Mouse (Mus musculus) heart, adult 2 months (tissue): ENCODE results near the gene Bmp6. TPM values are rescaled to one million over a fixed set of nuclear protein-coding genes. Genes with fewer than 3 reads are reported as not detected.

Source experiments
- DNase-seq, 2 experiments: peaks; one replicate each; pipeline ENCODE4 v3.0.0; 2021
- H3K27ac ChIP-seq: fragments of 200-600 bp; 2 replicates; pipeline ENCODE4 v1.8.1; 2022
- H3K27me3 ChIP-seq: fragments of 200-500 bp; 2 replicates; pipeline ENCODE4 v1.6.1; 2012; ENCODE audit warnings: mild to moderate bottlenecking, low read length, inconsistent platforms, mixed read lengths; ENCODE audit not compliant: control insufficient read depth, insufficient read depth
- H3K36me3 ChIP-seq: fragments of 200-500 bp; 2 replicates; pipeline ENCODE4 v1.6.1; 2012; ENCODE audit warnings: low read length, inconsistent platforms; ENCODE audit not compliant: control insufficient read depth, insufficient read depth
- H3K4me1 ChIP-seq: fragments of 200-500 bp; 2 replicates; pipeline ENCODE4 v1.6.1; 2011; ENCODE audit warnings: low read length; ENCODE audit not compliant: control insufficient read depth, insufficient read depth
- H3K4me3 ChIP-seq: fragments of 200-600 bp; 2 replicates; pipeline ENCODE4 v1.8.1; 2022
- H3K79me2 ChIP-seq: fragments of 200-500 bp; replicated peaks from 2 replicates; pipeline ENCODE4 v1.6.1; 2012; ENCODE audit warnings: mild to moderate bottlenecking, inconsistent platforms, low read length, moderate library complexity, mixed read lengths; ENCODE audit not compliant: control insufficient read depth, insufficient read depth
- H3K9ac ChIP-seq: fragments of 200-500 bp; 2 replicates; pipeline ENCODE4 v1.6.1; 2012; ENCODE audit warnings: low read depth, mild to moderate bottlenecking, control low read depth, inconsistent platforms, low read length, mixed read lengths
- CTCF ChIP-seq: fragments of 200-600 bp; IDR thresholded peaks from 2 replicates; pipeline ENCODE4 v1.8.1; 2022; ENCODE audit warnings: antibody characterized with exemption, mild to moderate bottlenecking, moderate library complexity
- EP300 ChIP-seq: fragments of 200-500 bp; IDR thresholded peaks from 2 replicates; pipeline ENCODE4 v1.6.1; 2011; ENCODE audit warnings: low read depth, low read length, control low read depth; ENCODE audit not compliant: insufficient read depth
- POLR2A ChIP-seq: fragments of 200-500 bp; IDR thresholded peaks from 2 replicates; pipeline ENCODE4 v1.6.1; 2011; ENCODE audit warnings: mild to moderate bottlenecking, low read depth, low read length, control low read depth; ENCODE audit not compliant: insufficient read depth
- WGBS: fragments of 180-500 bp; shearing (Covaris S2); methylation state at CpG from one replicate; pipeline ENCODE4 v1.1.7; 2018; 5-methylcytosine and 5-hydroxymethylcytosine counted together
- intact Hi-C: fragments of 180-260 bp; cut with DNase I; formaldehyde crosslinking; loops from one replicate; pipeline ENCODE4 v1.15.1; 2025
- polyA plus RNA-seq: library from polyadenylated mRNA; depleted of rRNA; stranded (reverse); fragments of >200 nt; gene quantifications from 2 replicates; pipeline ENCODE4 v1.2.3, GENCODE M21; 2012
- total RNA-seq, 2 experiments: library from RNA; stranded (reverse); gene quantifications; 2 replicates each; pipeline ENCODE4 v1.2.3; 2021

Bmp6 gene
- total and polyA plus RNA-seq, 3 experiments = 19.3 to 28.8 (median 23.0) TPM

- Histone ChIP-seq H3K79me2 (no peaks in the 10 kb centered on the region), H3K27ac (no peak overlapping the region), H3K4me3 (no peak overlapping the region), H3K36me3 (no peaks in the 10 kb centered on the region), H3K4me1 (no peaks in the 10 kb centered on the region; the same call in 1 of the 2 replicates), H3K9ac (no peak overlapping the region), H3K27me3 (no peaks in the 10 kb centered on the region)
- 90% methylated on average over 6 of the region's 6 CpGs for WGBS
- intact Hi-C loops = no loop called here
- TF ChIP-seq POLR2A (no peak), EP300 (no peak), CTCF (no peak)
- DNase-seq = no peak
These were observed 128.6 kb downstream of the Bmp6 start for GRCm38 (mm10) chr13:38473497-38473896.

DNA sequence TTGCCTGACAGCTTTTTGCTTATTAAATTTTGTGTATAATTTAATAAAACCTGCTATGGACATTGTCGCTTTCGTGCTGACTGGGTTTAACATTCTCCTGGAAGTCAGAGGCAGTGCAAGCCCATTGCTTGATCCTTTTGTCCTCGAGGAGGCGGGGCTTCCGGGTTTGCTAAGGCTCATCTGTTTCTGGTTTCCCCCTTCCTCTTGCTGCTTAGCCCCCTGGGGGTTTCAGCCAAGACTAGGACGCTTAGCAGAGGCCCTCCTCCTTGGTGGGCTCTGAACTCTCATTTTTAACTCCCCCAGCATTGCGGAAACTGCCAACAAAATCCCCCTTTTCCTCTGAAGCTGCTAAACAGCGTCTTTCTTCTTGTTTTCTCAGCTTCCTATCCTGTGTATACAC, 132.0 kb downstream of the Bmp6 start:
- no peaks in the 10 kb centered on the region for H3K27me3 ChIP-seq
- no peak overlapping the region for H3K9ac ChIP-seq
- H3K4me3 ChIP-seq = no peak overlapping the region
- H3K36me3 ChIP-seq = no peaks in the 10 kb centered on the region
- intact Hi-C loops = no loop called here
- H3K79me2 ChIP-seq = no peaks in the 10 kb centered on the region
- no peak overlapping the region for H3K27ac ChIP-seq
- WGBS = 48% methylated on average over 8 of the region's 8 CpGs
- TF ChIP-seq POLR2A (no peak), EP300 (no peak), CTCF (no peak)
- DNase-seq = no peak
- peaks cover 3% of the 10 kb centered on the region for H3K4me1 ChIP-seq

GRCm38 (mm10) chr13:38481021-38481420, 136.1 kb downstream of the Bmp6 start:
- peaks cover 3% of the 10 kb centered on the region; the same call in 1 of the 2 replicates for H3K4me1 ChIP-seq
- no peaks in the 10 kb centered on the region for H3K27me3 ChIP-seq
- H3K9ac ChIP-seq = no peak overlapping the region
- H3K27ac ChIP-seq = no peak overlapping the region
- H3K36me3 ChIP-seq = no peaks in the 10 kb centered on the region
- no peak for TF ChIP-seq EP300
- TF ChIP-seq CTCF = no peak
- TF ChIP-seq POLR2A = no peak
- H3K4me3 ChIP-seq = no peak overlapping the region
- no peak for DNase-seq
- intact Hi-C loops = no loop called here
- H3K79me2 ChIP-seq = no peaks in the 10 kb centered on the region
- WGBS = 31% methylated on average over 7 of the region's 7 CpGs

GRCm38 (mm10) chr13:38484701-38485100, 139.8 kb downstream of the Bmp6 start:
- no peak for TF ChIP-seq CTCF
- TF ChIP-seq EP300 = no peak
- no peak for TF ChIP-seq POLR2A
- no peaks in the 10 kb centered on the region for H3K36me3 ChIP-seq
- H3K4me3 ChIP-seq = no peak overlapping the region
- no peak overlapping the region for H3K27ac ChIP-seq
- H3K27me3 ChIP-seq = no peaks in the 10 kb centered on the region
- intact Hi-C loops = no loop called here
- DNase-seq = no peak
- H3K4me1 ChIP-seq = peaks cover 3% of the 10 kb centered on the region; the same call in 1 of the 2 replicates
- no peak overlapping the region for H3K9ac ChIP-seq
- WGBS = 77% methylated on average over 5 of the region's 5 CpGs
- no peaks in the 10 kb centered on the region for H3K79me2 ChIP-seq

- H3K36me3 ChIP-seq = no peaks in the 10 kb centered on the region
- no peaks in the 10 kb centered on the region for H3K79me2 ChIP-seq
- H3K27me3 ChIP-seq = no peaks in the 10 kb centered on the region
- H3K4me1 ChIP-seq = no peaks in the 10 kb centered on the region
- intact Hi-C loops = no loop called here
- no peak overlapping the region for H3K9ac ChIP-seq
- TF ChIP-seq POLR2A = no peak
- TF ChIP-seq CTCF = no peak
- TF ChIP-seq EP300 = no peak
- H3K4me3 ChIP-seq = no peak overlapping the region
- no peak overlapping the region for H3K27ac ChIP-seq
- no peak for DNase-seq
- 81% methylated on average over 6 of the region's 6 CpGs for WGBS
These were observed 141.9 kb downstream of the Bmp6 start for GRCm38 (mm10) chr13:38486767-38487166.

- intact Hi-C loops = no loop called here
- no peaks in the 10 kb centered on the region for H3K4me1 ChIP-seq
- no peak overlapping the region for H3K27ac ChIP-seq
- H3K36me3 ChIP-seq = no peaks in the 10 kb centered on the region
- 67% methylated on average over 3 of the region's 3 CpGs for WGBS
- no peaks in the 10 kb centered on the region for H3K79me2 ChIP-seq
- TF ChIP-seq EP300 (no peak), CTCF (no peak)
- no peaks in the 10 kb centered on the region for H3K27me3 ChIP-seq
- H3K4me3 ChIP-seq = no peak overlapping the region
- no peak overlapping the region for H3K9ac ChIP-seq
- DNase-seq = no peak
These were observed 151.8 kb downstream of the Bmp6 start for GRCm38 (mm10) chr13:38496715-38497114.
